Mouse (Mus musculus): ENCODE data around the gene Col18a1.

Col18a1 gene

DNA sequence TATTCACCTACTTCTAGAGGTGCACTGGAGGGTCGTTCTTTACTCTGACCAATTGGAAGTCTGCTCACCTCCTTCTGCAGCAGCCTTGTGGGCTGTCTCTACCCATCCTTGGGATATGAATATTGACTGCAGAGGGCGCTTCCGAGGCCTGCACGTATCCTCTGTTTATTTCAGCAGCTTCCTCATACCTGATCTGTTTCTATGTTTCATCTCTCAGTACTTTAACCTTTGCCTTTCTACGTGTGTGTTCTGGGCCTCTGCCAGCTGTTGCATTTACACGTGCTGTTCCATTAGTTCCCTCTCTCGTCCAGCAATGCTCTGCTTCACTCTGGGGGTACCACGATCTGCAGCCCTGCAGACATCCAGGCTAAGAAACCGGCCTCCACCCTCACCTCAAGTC is 148.7 kb downstream of the Col18a1 start:
- ATAC-seq (ENCODE audit: low TSS enrichment) = no peak

DNA sequence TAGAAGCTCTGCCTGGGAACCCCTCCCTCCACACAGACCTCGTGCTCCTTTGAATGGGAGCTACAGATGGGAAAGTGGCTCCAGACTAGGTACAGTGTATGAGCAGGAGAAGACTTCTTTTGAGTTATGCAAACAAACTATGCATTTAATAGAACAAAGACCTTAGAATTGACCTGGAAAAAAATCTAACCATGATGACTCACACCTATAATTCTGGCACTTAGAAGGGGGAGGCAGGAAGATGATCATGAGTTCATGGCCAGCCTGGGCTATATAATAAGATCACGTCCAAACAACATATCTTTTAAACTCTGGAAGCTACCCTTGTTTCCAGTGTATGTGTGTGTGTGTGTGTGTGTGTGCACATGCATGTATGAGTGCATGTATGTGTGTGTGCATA is 149.3 kb downstream of the Col18a1 start:
- no peak for ATAC-seq (ENCODE audit: low TSS enrichment)

DNA sequence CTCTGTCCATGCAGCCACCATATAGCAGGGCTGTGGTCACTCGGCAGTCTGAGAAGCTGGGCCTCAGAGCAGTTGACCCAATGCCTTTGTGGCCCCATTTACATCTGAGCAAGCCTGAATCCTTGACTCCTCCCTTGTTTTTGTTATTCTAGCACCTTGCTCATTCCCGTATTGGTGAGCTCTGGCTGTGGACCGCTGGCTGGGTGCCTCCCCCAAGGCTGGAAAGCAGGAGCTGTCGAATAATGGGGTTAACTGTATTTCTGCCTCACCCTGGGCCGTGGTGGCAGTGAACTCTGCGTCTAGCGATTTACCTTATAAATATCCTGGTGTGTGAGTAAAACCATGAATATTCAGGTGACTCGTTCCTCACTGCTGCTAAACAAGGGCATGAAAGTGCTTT is 149.8 kb downstream of the Col18a1 start:
- no peak for ATAC-seq (ENCODE audit: low TSS enrichment)

DNA sequence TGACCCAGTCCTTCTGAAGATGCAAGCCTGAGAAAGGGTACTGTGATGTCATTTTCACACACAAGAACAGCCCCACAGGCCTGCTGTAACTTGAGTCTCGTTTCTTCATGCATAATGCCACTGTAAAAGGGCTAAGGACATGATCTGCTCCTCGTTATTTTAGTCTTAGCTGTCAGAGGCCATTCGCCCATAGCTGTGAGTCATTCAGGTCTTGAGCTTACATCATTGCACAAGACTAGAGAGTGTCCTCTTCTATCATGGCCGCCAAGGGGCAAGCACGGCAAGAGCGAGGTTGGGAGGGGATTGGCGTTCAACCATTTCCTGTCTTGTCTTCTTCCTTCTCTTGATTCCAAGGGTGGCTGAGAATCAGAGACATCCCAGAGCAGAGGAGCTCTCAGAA is 150.3 kb downstream of the Col18a1 start:
- no peak for ATAC-seq (ENCODE audit: low TSS enrichment)

DNA sequence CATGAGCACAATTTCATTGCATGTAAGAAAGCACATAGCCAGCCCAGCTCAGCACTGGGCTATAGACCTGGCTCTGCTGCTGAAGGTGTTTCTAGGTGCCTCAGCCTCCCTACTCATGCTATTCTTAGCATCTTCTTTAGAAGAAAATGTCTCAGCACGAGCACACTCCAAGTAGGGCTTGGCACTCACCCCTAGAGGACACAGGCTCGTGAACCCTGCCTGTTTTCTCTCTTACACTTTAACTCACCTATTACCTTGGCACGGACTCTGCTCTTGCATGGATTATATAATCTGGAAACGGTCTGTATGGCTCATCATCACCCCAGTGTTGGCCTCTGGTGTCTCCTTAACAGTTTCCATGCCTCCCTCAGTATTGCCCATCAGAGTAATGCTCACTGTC is 154.7 kb downstream of the Col18a1 start:
- no peak for ATAC-seq (ENCODE audit: low TSS enrichment)

DNA sequence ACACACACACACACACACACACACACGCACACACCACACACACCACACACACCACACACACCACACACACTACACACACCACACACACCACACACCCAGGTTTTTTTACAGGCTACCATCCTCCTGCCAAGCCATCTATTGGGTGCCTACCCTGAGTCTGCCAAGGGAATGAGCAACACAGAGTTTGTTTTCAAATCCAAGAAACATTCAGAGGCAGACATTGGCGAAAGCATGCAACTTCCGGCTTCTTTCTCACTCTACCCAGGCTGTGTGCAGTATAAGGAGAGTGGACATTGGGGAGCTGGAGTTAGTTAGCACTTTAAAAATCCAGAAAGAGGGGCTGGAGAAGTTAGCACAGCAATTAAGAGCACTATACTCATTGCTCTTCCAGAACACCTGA is 157.7 kb downstream of the Col18a1 start:
- no peak for ATAC-seq (ENCODE audit: low TSS enrichment)

DNA sequence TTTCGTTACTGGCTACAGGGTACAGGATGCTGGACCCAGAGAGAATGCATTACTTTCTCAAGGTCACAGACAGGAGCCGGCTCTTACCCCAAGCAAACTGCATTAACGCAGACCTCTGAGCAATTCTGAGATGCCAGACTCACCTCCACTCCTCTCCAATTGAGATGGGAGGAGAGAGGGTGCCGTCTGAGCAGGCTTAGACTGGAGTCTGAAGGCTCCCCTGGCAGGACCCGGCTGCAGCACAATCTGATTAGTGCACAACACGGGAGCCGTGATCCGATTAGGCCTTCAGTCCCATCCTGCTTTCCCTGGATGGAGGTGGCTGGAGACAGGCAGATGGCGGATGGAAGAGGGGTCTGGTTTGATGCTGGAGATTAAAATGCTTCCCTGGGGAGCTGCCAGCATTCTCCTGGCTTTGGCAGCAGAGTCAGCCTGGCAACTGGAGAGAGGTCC is 158.2 kb downstream of the Col18a1 start:
- peak; percentile 34; the same call in 1 of the 2 replicates for ATAC-seq (ENCODE audit: low TSS enrichment)

DNA sequence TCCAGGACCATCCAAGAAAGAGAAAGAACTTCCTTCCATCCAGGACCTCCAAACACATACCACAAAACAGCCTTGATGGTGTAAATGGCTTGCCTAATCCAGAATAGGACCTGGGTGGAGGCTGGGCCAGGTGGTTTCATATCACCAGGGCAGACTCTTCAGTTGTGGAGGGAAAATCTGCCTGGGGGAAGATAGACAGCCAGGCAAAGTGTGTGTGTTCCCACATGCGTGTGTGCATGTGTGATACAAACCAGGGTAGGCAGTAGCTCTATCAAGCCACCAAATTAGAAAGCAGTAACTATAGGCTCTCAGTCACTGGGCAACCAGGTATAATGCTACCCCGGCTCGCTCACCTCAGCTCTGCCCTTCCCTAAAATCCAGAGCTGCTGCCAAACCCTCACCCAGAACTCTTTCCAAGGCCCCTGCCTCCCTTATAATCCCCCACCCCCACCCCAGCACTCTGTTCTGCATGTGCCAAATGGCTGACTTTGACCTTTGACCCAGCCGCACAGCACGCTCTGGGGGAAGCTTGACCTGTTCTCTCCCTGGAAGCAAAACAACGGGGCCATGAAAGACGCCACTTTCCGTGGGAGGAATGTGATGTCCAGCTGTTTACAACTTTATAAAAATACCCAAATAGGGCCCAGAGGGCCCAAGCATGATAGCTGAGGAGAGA is 158.8 kb downstream of the Col18a1 start:
- ATAC-seq (ENCODE audit: low TSS enrichment) = no peak

DNA sequence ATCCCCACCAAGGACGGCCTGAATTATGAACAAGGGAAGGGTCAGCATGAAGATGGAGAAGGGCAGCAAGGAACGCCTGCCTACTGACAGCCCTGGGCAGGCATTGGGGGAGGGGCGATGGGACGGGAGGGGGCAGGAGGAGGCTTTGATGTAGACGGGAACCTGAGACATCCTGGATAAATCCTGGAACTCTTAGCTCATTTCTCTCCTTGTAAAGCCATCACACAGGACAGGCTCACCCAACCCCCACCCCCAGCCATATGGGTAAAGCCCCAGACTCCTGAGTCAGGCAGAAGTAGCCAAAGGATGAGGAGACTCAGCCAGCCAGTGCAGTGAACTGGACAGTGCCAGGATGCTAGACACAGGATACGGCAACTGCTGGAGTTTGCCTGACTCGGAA is 161.4 kb downstream of the Col18a1 start:
- ATAC-seq (ENCODE audit: low TSS enrichment) = no peak
